Mouse (Mus musculus) ES-Bruce4 (cell line): Measurements from ENCODE around the gene Apol7a.
"Not testable (repeated sequence)": the region's sequence is repeated elsewhere in the genome, so short reads cannot be mapped to it uniquely, and the experiment has no call there.

Experiments used
- CTCF ChIP-seq: IDR thresholded peaks from one replicate; pipeline ENCODE4 v1.8.1; 2011; ENCODE audit warnings: low read depth, low read length
- EP300 ChIP-seq: IDR thresholded peaks from 2 replicates; pipeline ENCODE4 v1.6.1; 2011; ENCODE audit warnings: low read depth, low read length; ENCODE audit not compliant: insufficient read depth
- POLR2A ChIP-seq: IDR thresholded peaks from one replicate; pipeline ENCODE4 v1.8.1; 2011; ENCODE audit warnings: low read length; ENCODE audit not compliant: insufficient read depth

- TF ChIP-seq POLR2A, CTCF, EP300: not testable (repeated sequence)
These were observed 24.0 kb upstream of the Apol7a start for GRCm38 (mm10) chr15:77422925-77423324.
